Mouse (Mus musculus) lung, postnatal 25 days (tissue): ENCODE measurements around the gene Gsx2.

ENCODE experiments used
- DNase-seq: peaks from one replicate; pipeline ENCODE4 v3.0.0; 2022; ENCODE audit warnings: low spot score

Gsx2 gene

GRCm38 (mm10) chr5:75076326-75077050 is 1.1 kb downstream of the Gsx2 start:
- DNase-seq: no peak

DNA sequence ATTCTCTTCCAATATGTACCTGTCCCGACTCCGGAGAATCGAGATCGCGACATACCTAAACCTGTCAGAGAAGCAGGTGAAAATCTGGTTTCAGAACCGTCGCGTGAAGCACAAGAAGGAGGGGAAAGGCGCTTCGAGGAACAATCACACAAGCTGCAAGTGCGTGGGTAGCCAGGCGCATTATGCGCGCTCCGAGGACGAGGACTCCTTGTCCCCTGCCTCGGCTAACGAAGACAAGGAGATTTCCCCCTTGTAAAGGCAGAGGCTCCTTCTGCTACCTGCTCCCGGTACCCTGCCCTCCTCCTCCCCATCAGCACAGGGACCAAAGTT is 1.6 kb downstream of the Gsx2 start:
- DNase-seq: no peak

- DNase-seq: no peak
These were observed 4.2 kb downstream of the Gsx2 start for GRCm38 (mm10) chr5:75079564-75079963.

DNA sequence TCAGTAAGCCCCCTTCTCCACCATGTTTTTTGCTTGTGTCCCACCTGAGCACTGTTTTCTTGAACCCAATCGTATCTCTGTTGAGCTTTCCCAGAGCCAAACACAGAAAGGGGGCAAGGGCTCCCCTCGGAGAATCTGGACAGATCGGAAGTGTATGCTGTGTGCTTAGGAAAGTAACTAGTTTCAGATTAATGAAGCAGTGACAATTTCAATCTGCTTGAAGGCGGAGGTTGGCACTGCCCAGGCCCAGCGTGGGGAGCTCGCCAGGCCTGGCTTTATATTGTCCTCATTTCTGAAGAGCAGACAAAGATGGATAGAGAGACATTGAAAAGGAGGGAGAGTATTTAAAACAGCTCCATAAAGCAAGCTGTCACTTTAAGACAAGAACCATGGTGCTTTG is 7.0 kb downstream of the Gsx2 start:
- no peak for DNase-seq

DNA sequence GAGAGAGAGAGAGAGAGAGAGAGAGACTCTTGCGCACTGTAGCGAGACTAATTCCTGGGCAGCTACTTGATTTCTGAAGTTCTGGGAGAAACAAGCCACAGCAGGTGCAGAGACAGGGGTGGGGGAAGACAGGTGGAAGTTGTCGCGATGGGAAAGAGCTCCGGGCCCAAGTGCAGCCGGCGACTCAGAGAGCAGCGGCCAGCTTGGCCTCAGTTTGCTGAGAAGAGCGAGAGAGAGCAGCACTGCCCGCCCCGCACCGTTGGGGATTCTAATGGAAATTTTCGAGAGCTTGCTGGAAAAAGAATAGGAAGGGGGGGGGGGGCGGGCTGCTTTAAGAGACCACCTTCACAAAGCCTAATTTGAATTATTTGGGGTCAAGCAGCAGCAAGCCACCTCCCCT is 7.7 kb downstream of the Gsx2 start:
- DNase-seq: no peak

GRCm38 (mm10) chr5:75083591-75084392 is 8.4 kb downstream of the Gsx2 start:
- DNase-seq: no peak

DNA sequence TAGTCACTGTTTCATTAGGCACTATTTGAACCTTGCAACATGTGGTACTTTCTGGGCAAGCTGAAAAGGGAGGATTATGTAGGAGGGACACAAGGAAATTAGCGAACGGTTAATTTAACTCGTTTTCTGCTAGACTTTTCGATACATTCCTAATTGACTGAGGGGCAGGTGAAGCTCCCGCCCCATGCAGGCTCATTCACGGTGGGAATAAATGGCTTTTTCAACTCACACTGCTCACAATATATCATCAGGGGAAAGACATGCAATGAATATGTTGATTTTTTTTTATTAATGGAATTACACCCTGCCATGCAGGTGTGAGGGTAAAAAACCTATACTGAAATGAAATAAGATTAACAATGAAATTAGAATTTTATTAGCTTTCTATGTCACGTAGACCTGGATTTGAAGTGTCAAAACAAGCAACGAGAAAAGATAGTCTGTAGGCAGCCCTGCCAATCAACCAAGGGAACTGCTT is 9.0 kb downstream of the Gsx2 start:
- DNase-seq: no peak

DNA sequence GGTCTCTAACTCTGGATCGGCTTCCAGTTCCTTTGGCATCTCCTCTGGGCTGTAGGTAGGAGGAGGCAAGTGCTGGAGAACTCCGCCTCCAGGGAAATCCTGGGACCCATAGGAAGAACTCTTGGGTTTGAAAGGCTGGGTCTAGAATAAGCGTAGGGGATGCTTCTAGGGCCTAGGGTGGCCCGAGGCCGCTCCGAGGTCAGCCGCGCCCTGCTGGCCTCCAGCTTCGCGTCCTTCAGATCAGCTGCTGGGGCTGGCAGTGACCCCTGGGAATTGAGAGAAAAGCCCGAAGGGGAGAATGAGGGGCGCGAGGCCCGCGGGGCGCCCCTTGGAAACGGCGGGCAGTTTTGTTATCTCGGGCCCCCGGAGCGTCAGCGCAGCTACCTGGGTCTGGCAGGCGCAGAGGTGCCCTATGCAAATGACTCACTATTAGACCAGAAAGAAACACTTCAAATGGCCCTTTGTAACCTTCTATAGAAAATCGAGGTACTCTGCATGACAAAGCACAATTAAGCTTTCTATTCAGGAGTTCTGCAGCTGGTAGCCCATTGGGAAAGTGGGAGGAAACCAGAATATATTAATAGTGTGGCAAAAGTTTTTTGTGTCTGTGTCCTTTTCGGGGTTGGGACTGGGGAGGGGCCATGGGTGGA is 9.6 kb downstream of the Gsx2 start:
- no peak for DNase-seq

- no peak for DNase-seq
These were observed 10.1 kb downstream of the Gsx2 start for GRCm38 (mm10) chr5:75085521-75085875.

DNA sequence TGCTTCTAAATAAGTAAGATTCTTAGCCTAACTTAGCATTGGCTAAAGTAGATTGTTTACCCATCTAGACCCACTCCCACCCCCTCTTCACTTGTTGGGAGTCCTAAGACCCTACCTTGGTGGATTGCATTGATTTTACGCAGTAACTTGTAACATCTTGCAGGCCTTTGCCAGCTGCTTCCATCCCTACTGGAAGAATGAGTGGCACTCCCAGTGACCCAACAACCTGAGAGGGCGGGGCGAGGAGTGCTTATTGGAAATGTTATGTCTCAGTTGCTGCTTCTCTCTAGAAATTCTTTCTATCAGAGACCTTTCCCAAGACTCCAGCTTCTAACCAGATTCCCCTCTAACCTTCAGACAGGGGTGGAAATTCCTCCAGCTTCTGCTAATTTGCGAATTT is 10.5 kb downstream of the Gsx2 start:
- no peak for DNase-seq

DNA sequence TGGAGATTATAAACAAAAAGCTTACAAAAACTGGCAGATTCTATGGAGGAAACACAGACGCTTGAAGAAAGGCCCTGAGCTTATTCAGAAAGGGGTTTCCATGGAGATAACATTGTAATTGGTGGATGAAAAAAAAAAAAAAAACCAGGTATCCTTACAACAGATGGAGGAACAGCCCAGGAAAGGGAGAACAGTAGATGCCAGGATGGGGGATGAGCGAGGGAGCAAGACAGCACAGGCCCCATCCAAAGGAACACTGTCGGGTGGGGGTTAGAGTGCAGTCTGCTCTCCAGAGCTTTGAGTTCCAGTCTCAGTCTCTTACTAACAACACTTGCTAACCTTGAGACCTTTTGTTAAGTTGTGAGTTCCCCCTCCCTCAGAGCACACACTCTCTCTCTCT is 31.1 kb downstream of the Gsx2 start:
- no peak for DNase-seq

DNA sequence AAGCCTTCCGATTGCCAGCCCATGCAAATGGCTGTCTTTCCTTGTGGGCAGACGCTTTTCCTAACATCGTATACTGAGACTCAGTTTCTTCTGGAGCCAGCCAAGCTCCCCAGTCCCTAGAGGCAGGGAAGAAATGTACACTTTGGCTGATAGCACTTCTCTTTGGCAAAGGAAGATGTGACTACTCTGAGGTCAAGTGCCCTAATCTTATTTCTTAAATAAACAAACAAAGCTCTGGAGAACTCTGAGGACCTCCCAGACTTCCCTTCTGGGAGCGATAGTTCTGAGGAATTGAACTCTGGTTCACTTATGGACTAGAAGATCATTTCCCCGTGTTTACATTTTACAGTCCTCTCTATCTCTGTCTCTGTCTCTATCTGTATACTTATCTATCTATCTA is 34.0 kb downstream of the Gsx2 start:
- DNase-seq: no peak

DNA sequence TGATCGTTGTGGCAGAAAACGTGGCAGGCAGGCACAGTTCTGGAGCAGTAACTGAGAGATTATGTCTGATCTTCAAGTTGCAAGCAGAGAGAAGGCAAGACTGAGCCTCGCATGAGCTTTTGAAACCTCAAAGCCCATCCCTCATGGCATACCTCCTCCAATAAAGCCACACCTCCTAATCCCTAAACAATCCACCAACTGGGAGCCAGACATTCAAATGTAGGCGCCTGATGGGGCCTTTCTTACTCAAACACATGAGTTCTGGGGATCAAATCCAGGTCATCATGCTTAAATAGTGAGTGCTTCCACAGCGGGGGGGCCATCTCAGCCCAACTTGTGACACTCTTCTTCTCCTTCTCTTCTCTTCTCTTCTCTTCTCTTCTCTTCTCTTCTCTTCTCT is 36.4 kb downstream of the Gsx2 start:
- DNase-seq: no peak

GRCm38 (mm10) chr5:75118840-75119239 is 43.4 kb downstream of the Gsx2 start:
- DNase-seq: no peak

GRCm38 (mm10) chr5:75121646-75122045 is 46.2 kb downstream of the Gsx2 start:
- peak; percentile 15 for DNase-seq
